Mouse (Mus musculus) liver, embryonic 14.5 days (tissue): Measurements from ENCODE around the gene Pou6f1.

ENCODE experiments used
- CTCF ChIP-seq: IDR thresholded peaks from 2 replicates; pipeline ENCODE4 v1.5.1; 2016; ENCODE audit warnings: antibody characterized with exemption, low read depth, control low read depth
- EP300 ChIP-seq: IDR thresholded peaks from 2 replicates; pipeline ENCODE4 v1.6.1; 2016; ENCODE audit warnings: antibody characterized with exemption, low read depth

GRCm38 (mm10) chr15:100588297-100588696 is 11.5 kb downstream of the Pou6f1 start:
- TF ChIP-seq CTCF (no peak), EP300 (no peak)
